Mouse (Mus musculus) retina, postnatal 7 days (tissue): Measurements from ENCODE around the gene P2rx2.

Experiments
- DNase-seq: peaks from one replicate; pipeline ENCODE4 v3.0.0-alpha.2; 2012; ENCODE audit warnings: low read depth, low spot score

The P2rx2 gene

GRCm38 (mm10) chr5:110330508-110330907, 12.5 kb downstream of the P2rx2 start:
- no peak for DNase-seq

GRCm38 (mm10) chr5:110313127-110313526, 29.9 kb downstream of the P2rx2 start:
- no peak for DNase-seq

GRCm38 (mm10) chr5:110308861-110309260, 34.2 kb downstream of the P2rx2 start:
- no peak for DNase-seq

GRCm38 (mm10) chr5:110300591-110300990, 42.4 kb downstream of the P2rx2 start:
- no peak for DNase-seq

GRCm38 (mm10) chr5:110296637-110297036, 46.4 kb downstream of the P2rx2 start:
- DNase-seq: no peak

- no peak for DNase-seq
Measured at GRCm38 (mm10) chr5:110291649-110292048, 51.4 kb downstream of the P2rx2 start.
